Mouse (Mus musculus): ENCODE measurements at regions not wholly inside any gene's neighbourhood (a gene's known extent, or its start where the extent isn't known, plus 50 kb on each side); places are given as distances from the start of the nearest gene placed in this dataset.
A peak's percentile ranks its signal among the peaks of the same experiment; 100 is the strongest.

DNA sequence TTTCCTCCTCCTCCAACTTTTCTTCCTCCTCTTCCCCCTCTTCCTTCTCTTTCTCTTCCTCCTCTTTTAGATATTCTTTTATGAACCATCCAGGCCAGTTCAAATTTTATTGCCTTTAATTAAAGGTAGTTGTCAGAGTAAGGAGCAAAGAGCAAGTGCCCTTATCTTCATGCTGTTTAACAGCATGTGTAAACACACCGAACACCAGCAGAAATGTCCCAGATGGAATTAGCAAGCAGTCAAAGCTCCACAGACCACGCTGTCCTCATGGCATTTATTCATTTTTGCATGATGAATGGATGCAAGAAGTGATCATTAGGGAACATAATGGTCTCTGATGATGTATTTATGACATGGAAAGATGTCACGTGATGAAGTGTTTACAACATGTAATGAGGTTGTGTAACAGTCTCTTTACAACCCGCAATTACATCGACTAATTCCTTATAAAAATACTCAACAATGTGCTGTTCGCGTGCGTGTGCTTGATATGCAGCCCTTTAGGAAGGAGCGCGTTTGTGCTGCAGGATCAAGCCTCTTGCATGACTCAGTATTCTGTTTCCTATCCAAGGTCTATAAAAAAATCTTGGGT is 187.0 kb downstream of the Bmp2 start:
- no peak for TF ChIP-seq CTCF (IDR thresholded peaks at IDR 0.05; ENCODE audit: control insufficient read depth, insufficient read depth, insufficient read length)
- TF ChIP-seq MAX (IDR thresholded peaks at IDR 0.05) = no peak
- TF ChIP-seq CEBPB (IDR thresholded peaks at IDR 0.05; ENCODE audit: low read depth) = peak; percentile 46
- no peak for TF ChIP-seq MYOG (IDR thresholded peaks at IDR 0.05; ENCODE audit: control insufficient read depth, extremely low read depth, insufficient read length)
- TF ChIP-seq USF1 (IDR thresholded peaks at IDR 0.05; ENCODE audit: low read depth) = peak; percentile 78
- TF ChIP-seq FOSL1 (IDR thresholded peaks at IDR 0.05; ENCODE audit: insufficient read depth, low read length, poor library complexity, severe bottlenecking) = no peak
- TF ChIP-seq MYOD1 (IDR thresholded peaks at IDR 0.05; ENCODE audit: control insufficient read depth, insufficient read length, low read depth) = no peak

Data from C2C12 (cell line).